Mouse (Mus musculus): ENCODE data around the gene Cdsn. TPM values are rescaled to one million over a fixed set of nuclear protein-coding genes. Genes with fewer than 3 reads are reported as not detected.

Gene Cdsn
- polyA plus RNA-seq, 1 experiment: 0.13 TPM

DNA sequence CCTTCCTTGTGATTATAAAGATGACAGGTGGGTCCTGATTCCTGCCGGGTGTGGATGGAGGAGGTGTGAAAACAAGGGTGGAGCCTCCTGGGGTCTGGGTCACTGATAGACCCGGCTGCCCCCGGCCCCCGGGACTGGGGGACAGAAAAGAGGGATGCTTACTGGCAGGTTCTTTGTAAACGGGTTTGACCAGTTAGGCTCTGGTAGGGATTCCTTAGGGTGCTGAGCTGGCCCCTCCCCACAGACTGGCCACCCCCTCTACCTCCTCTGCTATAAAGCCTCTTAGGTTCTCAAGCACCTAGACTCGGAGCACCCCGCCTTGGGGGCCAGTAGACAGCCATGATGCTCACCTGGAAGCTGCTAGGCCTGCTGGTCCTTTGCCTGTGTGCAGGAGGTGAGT, 19.0 kb upstream of the Cdsn start, which contains the start of gene Psors1c2:
TSS of gene Psors1c2 (plus strand) at position 301 of the 400 bp plus-strand sequence.
- no peak within 1 kb of the TSS for H3K4me3 ChIP-seq (ENCODE audit: extremely low read depth, insufficient read depth, insufficient read length)
- DNase-seq (ENCODE audit: low read depth in 1 of 2, low spot score in 2 of 2): no peak
- peaks cover 2% of the 10 kb centered on the region; the same call in 1 of the 2 replicates for H3K36me3 ChIP-seq (ENCODE audit: control insufficient read depth, insufficient read depth, low read length)
- H3K27ac ChIP-seq (ENCODE audit: insufficient read depth, low read length): no peak within 1 kb of the TSS
- H3K27me3 ChIP-seq (ENCODE audit: control insufficient read depth, insufficient read depth, low read length): 0 out of 2 replicates have a peak, but pooled peaks cover 2% of the 10 kb centered on the region
- 32% methylated on average over 7 of the region's 7 CpGs for WGBS
- H3K4me1 ChIP-seq (ENCODE audit: control insufficient read depth, insufficient read depth, insufficient read length): no peaks in the 10 kb centered on the region
- no peak for TF ChIP-seq POLR2A (IDR thresholded peaks at IDR 0.05; ENCODE audit: low read depth, low read length)
- TF ChIP-seq CTCF (IDR thresholded peaks at IDR 0.05; ENCODE audit: extremely low read depth, insufficient read depth, insufficient read length, insufficient replicate concordance): no peak

DNA sequence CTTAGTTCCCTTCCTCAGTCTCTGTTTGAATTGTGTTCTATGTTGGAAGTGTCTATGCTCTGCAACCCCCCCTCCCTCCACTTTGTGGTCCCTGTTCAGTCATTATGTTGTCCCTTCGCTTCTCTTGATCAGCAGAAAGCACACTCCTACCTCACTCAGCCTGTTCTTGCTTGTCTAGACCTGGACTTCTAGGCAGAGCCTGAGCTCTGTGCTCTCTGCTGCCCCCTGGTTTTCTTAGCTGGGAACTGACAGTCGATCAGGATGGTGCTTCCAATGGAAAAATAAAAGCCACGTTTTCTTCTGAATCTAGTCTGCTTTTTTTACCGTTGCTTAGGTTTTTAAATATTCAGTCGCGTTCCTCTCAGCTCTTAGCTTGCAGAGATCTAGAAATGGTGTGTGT, 17.6 kb upstream of the Cdsn start:
- Histone ChIP-seq H3K27me3 (ENCODE audit: control insufficient read depth, insufficient read depth, low read length) (0 out of 2 replicates have a peak, but pooled peaks cover 2% of the 10 kb centered on the region), H3K27ac (ENCODE audit: insufficient read depth, low read length) (no peak overlapping the region), H3K4me3 (ENCODE audit: extremely low read depth, insufficient read depth, insufficient read length) (no peak overlapping the region), H3K36me3 (ENCODE audit: control insufficient read depth, insufficient read depth, low read length) (no peaks in the 10 kb centered on the region), H3K4me1 (ENCODE audit: control insufficient read depth, insufficient read depth, insufficient read length) (no peaks in the 10 kb centered on the region)
- WGBS: 6% methylated on average over 6 of the region's 6 CpGs
- DNase-seq (ENCODE audit: low read depth in 1 of 2, low spot score in 2 of 2): peak; percentile 30 to 67
- no peak for TF ChIP-seq POLR2A (IDR thresholded peaks at IDR 0.05; ENCODE audit: low read depth, low read length)
- peak; percentile 86; the same call in 1 of the 2 replicates for TF ChIP-seq CTCF (IDR thresholded peaks at IDR 0.05; ENCODE audit: extremely low read depth, insufficient read depth, insufficient read length, insufficient replicate concordance)

DNA sequence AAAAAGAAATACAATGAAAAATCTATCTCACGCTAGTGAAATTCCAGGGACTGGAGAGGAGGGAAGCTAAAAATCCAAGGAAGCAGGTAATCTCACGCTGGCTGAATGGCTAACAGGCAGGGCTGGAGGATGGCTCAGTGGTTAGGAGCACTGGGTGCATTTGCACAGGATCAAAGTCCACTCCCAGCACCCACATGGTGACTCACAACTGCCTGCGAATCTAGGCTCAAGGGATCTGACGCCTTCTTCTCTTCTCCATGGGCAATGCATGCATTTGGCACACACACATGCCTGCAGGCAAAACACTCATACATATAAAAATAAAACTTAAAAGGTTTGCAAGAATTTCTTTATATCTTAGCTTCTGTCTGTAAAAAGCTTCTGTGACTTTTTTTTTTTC, 14.5 kb upstream of the Cdsn start:
- Histone ChIP-seq H3K36me3 (ENCODE audit: control insufficient read depth, insufficient read depth, low read length) (no peaks in the 10 kb centered on the region), H3K4me1 (ENCODE audit: control insufficient read depth, insufficient read depth, insufficient read length) (no peaks in the 10 kb centered on the region), H3K27me3 (ENCODE audit: control insufficient read depth, insufficient read depth, low read length) (0 out of 2 replicates have a peak, but pooled peaks cover 2% of the 10 kb centered on the region), H3K27ac (ENCODE audit: insufficient read depth, low read length) (no peak overlapping the region), H3K4me3 (ENCODE audit: extremely low read depth, insufficient read depth, insufficient read length) (no peak overlapping the region)
- no peak for DNase-seq (ENCODE audit: low read depth in 1 of 2, low spot score in 2 of 2)
- TF ChIP-seq POLR2A (IDR thresholded peaks at IDR 0.05; ENCODE audit: low read depth, low read length) (no peak), CTCF (IDR thresholded peaks at IDR 0.05; ENCODE audit: extremely low read depth, insufficient read depth, insufficient read length, insufficient replicate concordance) (no peak)
- 82% methylated on average over 4 of the region's 4 CpGs for WGBS

DNA sequence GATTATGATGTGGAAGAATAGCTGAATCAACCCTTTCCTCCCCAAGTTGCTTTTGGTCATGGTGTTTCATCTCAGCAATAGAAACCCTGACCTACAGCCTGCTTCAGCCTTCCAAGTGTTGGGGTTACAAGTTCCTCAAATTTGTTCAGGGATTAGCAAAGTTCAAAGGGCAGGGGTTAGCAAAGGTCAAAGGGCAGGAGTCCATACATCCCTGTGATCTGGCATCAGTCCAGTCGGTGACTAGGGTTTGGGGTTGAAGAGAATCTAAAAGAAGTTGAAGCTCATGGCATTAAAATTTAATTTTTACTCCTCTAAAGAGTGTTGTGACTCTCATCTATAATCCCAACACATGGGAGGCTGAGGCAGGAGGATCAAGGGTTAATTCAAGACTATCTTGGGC, 13.5 kb upstream of the Cdsn start:
- Histone ChIP-seq H3K4me1 (ENCODE audit: control insufficient read depth, insufficient read depth, insufficient read length) (no peaks in the 10 kb centered on the region; the same call in 1 of the 2 replicates), H3K27me3 (ENCODE audit: control insufficient read depth, insufficient read depth, low read length) (0 out of 2 replicates have a peak, but pooled peaks cover 2% of the 10 kb centered on the region), H3K36me3 (ENCODE audit: control insufficient read depth, insufficient read depth, low read length) (no peaks in the 10 kb centered on the region), H3K27ac (ENCODE audit: insufficient read depth, low read length) (no peak overlapping the region), H3K4me3 (ENCODE audit: extremely low read depth, insufficient read depth, insufficient read length) (no peak overlapping the region)
- 86% methylated on average over 1 of the region's 1 CpGs for WGBS
- no peak for TF ChIP-seq POLR2A (IDR thresholded peaks at IDR 0.05; ENCODE audit: low read depth, low read length)
- TF ChIP-seq CTCF (IDR thresholded peaks at IDR 0.05; ENCODE audit: extremely low read depth, insufficient read depth, insufficient read length, insufficient replicate concordance): no peak
- no peak for DNase-seq (ENCODE audit: low read depth in 1 of 2, low spot score in 2 of 2)

DNA sequence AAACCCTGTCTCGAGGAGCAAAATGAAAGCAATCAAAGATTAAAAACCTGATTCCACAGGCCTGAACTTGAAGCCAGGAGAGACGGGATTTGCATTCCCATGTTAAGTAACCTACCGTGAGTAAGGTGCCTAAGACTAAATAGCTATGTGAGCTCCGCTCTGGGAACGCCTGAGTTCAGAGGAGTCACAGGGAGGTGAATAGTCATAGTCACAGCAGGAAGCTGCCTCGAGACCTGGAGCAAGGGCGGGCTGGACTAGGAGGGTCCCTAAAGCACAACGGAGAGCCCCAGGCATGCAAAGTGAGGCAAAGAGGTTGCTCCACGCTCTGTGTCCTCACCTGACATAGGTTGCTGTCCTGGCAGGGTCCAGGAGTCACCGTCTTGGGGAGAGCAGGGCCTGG, 12.4 kb upstream of the Cdsn start:
- H3K27ac ChIP-seq (ENCODE audit: insufficient read depth, low read length): no peak overlapping the region
- no peak for DNase-seq (ENCODE audit: low read depth in 1 of 2, low spot score in 2 of 2)
- 57% methylated on average over 10 of the region's 10 CpGs for WGBS
- no peak overlapping the region for H3K4me3 ChIP-seq (ENCODE audit: extremely low read depth, insufficient read depth, insufficient read length)
- no peaks in the 10 kb centered on the region for H3K36me3 ChIP-seq (ENCODE audit: control insufficient read depth, insufficient read depth, low read length)
- H3K4me1 ChIP-seq (ENCODE audit: control insufficient read depth, insufficient read depth, insufficient read length): no peaks in the 10 kb centered on the region; the same call in 1 of the 2 replicates
- TF ChIP-seq CTCF (IDR thresholded peaks at IDR 0.05; ENCODE audit: extremely low read depth, insufficient read depth, insufficient read length, insufficient replicate concordance) (no peak), POLR2A (IDR thresholded peaks at IDR 0.05; ENCODE audit: low read depth, low read length) (no peak)
- 0 out of 2 replicates have a peak, but pooled peaks cover 2% of the 10 kb centered on the region for H3K27me3 ChIP-seq (ENCODE audit: control insufficient read depth, insufficient read depth, low read length)

DNA sequence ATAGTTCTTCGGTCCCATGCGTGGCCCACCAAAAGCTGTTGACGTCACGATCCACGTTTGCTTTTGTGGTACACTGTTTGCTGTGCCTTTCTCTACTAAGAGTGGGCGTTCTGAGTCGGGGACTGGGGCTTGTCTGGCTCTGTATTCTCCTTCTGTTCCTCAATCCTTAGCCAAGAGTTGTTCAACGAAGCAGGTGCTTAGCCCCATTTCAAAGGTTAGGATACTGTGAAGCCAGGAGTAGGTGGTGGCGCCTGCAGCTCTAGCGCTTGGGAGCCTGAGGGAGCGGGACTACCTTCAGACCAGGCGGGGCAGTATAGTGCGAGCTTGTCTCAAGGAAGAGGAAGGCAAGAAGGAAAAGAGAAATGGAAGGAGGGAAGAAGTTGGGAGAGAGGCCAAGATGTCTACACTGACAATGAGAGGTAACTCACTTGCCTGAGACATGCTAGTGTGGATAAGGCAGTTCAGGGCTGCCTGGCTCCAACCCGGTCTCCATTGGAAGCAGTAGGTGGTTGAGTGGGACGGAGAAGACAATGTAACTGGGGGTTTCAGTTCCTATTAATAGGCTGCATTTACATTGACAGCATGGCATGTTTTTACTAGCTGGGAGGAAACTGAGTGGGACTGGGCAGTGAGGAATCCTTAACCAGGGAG, 9.0 kb upstream of the Cdsn start:
- Histone ChIP-seq H3K27ac (ENCODE audit: insufficient read depth, low read length) (no peak overlapping the region), H3K36me3 (ENCODE audit: control insufficient read depth, insufficient read depth, low read length) (no peaks in the 10 kb centered on the region), H3K27me3 (ENCODE audit: control insufficient read depth, insufficient read depth, low read length) (no peaks in the 10 kb centered on the region), H3K4me3 (ENCODE audit: extremely low read depth, insufficient read depth, insufficient read length) (no peak overlapping the region), H3K4me1 (ENCODE audit: control insufficient read depth, insufficient read depth, insufficient read length) (no peaks in the 10 kb centered on the region; the same call in 1 of the 2 replicates)
- 78% methylated on average over 15 of the region's 15 CpGs for WGBS
- TF ChIP-seq CTCF (IDR thresholded peaks at IDR 0.05; ENCODE audit: extremely low read depth, insufficient read depth, insufficient read length, insufficient replicate concordance) (no peak), POLR2A (IDR thresholded peaks at IDR 0.05; ENCODE audit: low read depth, low read length) (no peak)
- DNase-seq (ENCODE audit: low read depth in 1 of 2, low spot score in 2 of 2): no peak

DNA sequence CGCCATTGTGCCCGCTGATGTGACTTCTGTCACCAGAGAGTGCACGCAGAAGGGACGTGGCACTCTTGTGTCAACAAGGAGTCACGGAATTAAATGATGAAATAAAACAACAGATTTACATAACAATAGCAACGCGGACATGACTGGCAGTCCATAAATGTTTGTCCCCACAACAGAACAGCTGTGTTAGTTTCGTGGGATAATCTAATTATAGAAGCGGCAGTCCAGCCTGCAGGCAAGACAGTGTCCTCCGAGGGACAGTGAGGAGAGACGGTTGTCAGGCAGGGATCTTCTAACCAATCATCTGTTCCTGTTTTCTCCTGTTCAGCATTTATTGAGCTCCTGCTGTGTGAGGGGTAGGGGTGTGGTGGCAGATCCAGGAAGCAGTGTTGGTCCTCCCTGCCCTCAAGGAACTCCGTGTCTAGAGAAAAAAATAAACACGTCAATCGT, 8.5 kb upstream of the Cdsn start:
- DNase-seq (ENCODE audit: low read depth in 1 of 2, low spot score in 2 of 2): no peak
- H3K27ac ChIP-seq (ENCODE audit: insufficient read depth, low read length): no peak overlapping the region
- TF ChIP-seq POLR2A (IDR thresholded peaks at IDR 0.05; ENCODE audit: low read depth, low read length) (no peak), CTCF (IDR thresholded peaks at IDR 0.05; ENCODE audit: extremely low read depth, insufficient read depth, insufficient read length, insufficient replicate concordance) (no peak)
- 64% methylated on average over 14 of the region's 14 CpGs for WGBS
- H3K36me3 ChIP-seq (ENCODE audit: control insufficient read depth, insufficient read depth, low read length): no peaks in the 10 kb centered on the region
- H3K4me3 ChIP-seq (ENCODE audit: extremely low read depth, insufficient read depth, insufficient read length): no peak overlapping the region
- no peaks in the 10 kb centered on the region for H3K27me3 ChIP-seq (ENCODE audit: control insufficient read depth, insufficient read depth, low read length)
- H3K4me1 ChIP-seq (ENCODE audit: control insufficient read depth, insufficient read depth, insufficient read length): no peaks in the 10 kb centered on the region; the same call in 1 of the 2 replicates

Data from spleen, adult 2 months (tissue).